ENCODE assay signal across 10 mouse cellular contexts in genomic region chr13:104841937-104842336, GRCm38 (mm10).
"Had no signal": no experiment of that assay in that cellular context is flagged by ENCODE, and none has a peak within 500 bp of the region (broad histone marks: within the 10 kb centered on the region; RNA-seq: fewer than 3 reads in every experiment).

No protein-coding gene starts in this region.

- DNase-seq: kidney, adult 8-10 months; kidney, postnatal 10 days; kidney, postnatal 36 days; layer of hippocampus, postnatal 36 days; liver, postnatal 0 days; lung, embryonic 14.5 days; thymus, adult 18-20 months; thymus, postnatal 4 days had no signal

- ATAC-seq: liver, postnatal 0 days; lung, postnatal 0 days; midbrain, embryonic 16.5 days had no signal
